Mouse (Mus musculus) limb, embryonic 11.5 days (tissue): ENCODE results near the gene Mtif3. TPM values are rescaled to one million over a fixed set of nuclear protein-coding genes. Genes with fewer than 3 reads are reported as not detected.
A peak's percentile ranks its signal among the peaks of the same experiment; 100 is the strongest.

Experiments used
- ATAC-seq: fragments of 200-750 bp; cut with Nextera tagmentation; 2 replicates; pipeline ENCODE4 v1.8.0; 2017; ENCODE audit warnings: low read depth; ENCODE audit not compliant: insufficient number of reproducible peaks, low FRiP score, low TSS enrichment
- DNase-seq: peaks from one replicate; pipeline ENCODE4 v3.0.0-alpha.2; 2015; ENCODE audit warnings: low spot score
- H3K27ac ChIP-seq: fragments of 300-500 bp; sonication (generic); replicated peaks from 2 replicates; pipeline ENCODE4 v1.5.1; 2014; ENCODE audit warnings: low read depth, mild to moderate bottlenecking, low read length
- H3K27me3 ChIP-seq: fragments of 300-500 bp; sonication (generic); 2 replicates; pipeline ENCODE4 v1.6.1; 2014; ENCODE audit warnings: mild to moderate bottlenecking, low read length, mixed read lengths; ENCODE audit not compliant: control insufficient read depth, insufficient read depth
- H3K36me3 ChIP-seq: fragments of 300-500 bp; sonication (generic); 2 replicates; pipeline ENCODE4 v1.6.1; 2014; ENCODE audit warnings: mild to moderate bottlenecking, low read length, moderate library complexity, mixed read lengths; ENCODE audit not compliant: control insufficient read depth, insufficient read depth
- H3K4me1 ChIP-seq: fragments of 300-500 bp; sonication (generic); 2 replicates; pipeline ENCODE4 v1.6.1; 2014; ENCODE audit warnings: low read length, mixed read lengths; ENCODE audit not compliant: control insufficient read depth, insufficient read depth
- H3K4me2 ChIP-seq: fragments of 300-500 bp; sonication (generic); 2 replicates; pipeline ENCODE4 v1.6.1; 2014; ENCODE audit warnings: low read depth, mild to moderate bottlenecking, moderate library complexity; ENCODE audit not compliant: severe bottlenecking
- H3K4me3 ChIP-seq: fragments of 300-500 bp; sonication (generic); 2 replicates; pipeline ENCODE4 v1.5.1; 2014; ENCODE audit warnings: low read depth, low read length
- H3K9ac ChIP-seq: fragments of 300-500 bp; sonication (generic); 2 replicates; pipeline ENCODE4 v1.6.1; 2014; ENCODE audit warnings: mild to moderate bottlenecking, low read length
- H3K9me3 ChIP-seq: fragments of 300-500 bp; sonication (generic); 2 replicates; pipeline ENCODE4 v1.6.1; 2016; ENCODE audit warnings: low read length; ENCODE audit not compliant: control insufficient read depth
- WGBS: fragments of 180-500 bp; shearing (Covaris S2); extraction: QIAGEN DNeasy Blood & Tissue Kit; methylation state at CpG from one replicate; pipeline ENCODE4 v1.1.7; 2014; 5-methylcytosine and 5-hydroxymethylcytosine counted together
- polyA plus RNA-seq: library from polyadenylated mRNA; unstranded; fragments of >200 nt; fragmentation: Nextera tagmentation; extraction: Ambion mirVana; gene quantifications from 2 replicates; pipeline ENCODE4 v1.2.1, GENCODE M21; 2014

Mtif3 gene
- 23.4 and 25.8 TPM in 2 replicates for polyA plus RNA-seq

GRCm38 (mm10) chr5:146963118-146963936 lies at the start of gene Mtif3:
Gene Mtif3 (minus strand): TSS chr5:146963800.
- WGBS = 1% methylated on average over 46 of the region's 46 CpGs
- H3K9ac ChIP-seq = peak within 1 kb of the TSS; percentile 84
- H3K4me3 ChIP-seq = peak within 1 kb of the TSS; percentile 91
- no peaks in the 10 kb centered on the region for H3K9me3 ChIP-seq
- no peaks in the 10 kb centered on the region for H3K27me3 ChIP-seq
- H3K4me2 ChIP-seq = peak within 1 kb of the TSS; percentile 62
- H3K27ac ChIP-seq = no peak within 1 kb of the TSS
- DNase-seq (peak; percentile 88), ATAC-seq (peak; percentile 86; the same call in 1 of the 2 replicates)
- H3K4me1 ChIP-seq = no peaks in the 10 kb centered on the region
- 0 out of 2 replicates have a peak, but pooled peaks cover 4% of the 10 kb centered on the region for H3K36me3 ChIP-seq

- no peaks in the 10 kb centered on the region for H3K4me1 ChIP-seq
- H3K27ac ChIP-seq = no peak overlapping the region
- WGBS = 90% methylated on average over 10 of the region's 10 CpGs
- H3K9me3 ChIP-seq = no peaks in the 10 kb centered on the region
- ATAC-seq (no peak), DNase-seq (no peak)
- no peak overlapping the region for H3K4me3 ChIP-seq
- no peak overlapping the region for H3K9ac ChIP-seq
- no peaks in the 10 kb centered on the region for H3K27me3 ChIP-seq
- H3K4me2 ChIP-seq = no peak overlapping the region
- H3K36me3 ChIP-seq = no peaks in the 10 kb centered on the region
These were observed 47.7 kb upstream of the Mtif3 start for GRCm38 (mm10) chr5:147011333-147011732.

- ATAC-seq (no peak), DNase-seq (no peak)
- WGBS = 48% methylated on average over 1 of the region's 1 CpGs
- Histone ChIP-seq H3K9ac (no peak overlapping the region), H3K9me3 (no peaks in the 10 kb centered on the region), H3K4me2 (no peak overlapping the region), H3K27me3 (no peaks in the 10 kb centered on the region), H3K4me1 (no peaks in the 10 kb centered on the region; the same call in 1 of the 2 replicates), H3K4me3 (no peak overlapping the region), H3K36me3 (no peaks in the 10 kb centered on the region), H3K27ac (no peak overlapping the region)
These were observed 39.7 kb upstream of the Mtif3 start for GRCm38 (mm10) chr5:147003303-147003702.

- Histone ChIP-seq H3K9me3 (no peaks in the 10 kb centered on the region), H3K9ac (no peak overlapping the region), H3K4me1 (no peaks in the 10 kb centered on the region; the same call in 1 of the 2 replicates), H3K27me3 (no peaks in the 10 kb centered on the region), H3K4me2 (no peak overlapping the region), H3K4me3 (no peak overlapping the region), H3K36me3 (no peaks in the 10 kb centered on the region), H3K27ac (no peak overlapping the region)
- 81% methylated on average over 4 of the region's 4 CpGs for WGBS
- ATAC-seq (no peak), DNase-seq (no peak)
These were observed 37.7 kb upstream of the Mtif3 start for GRCm38 (mm10) chr5:147001312-147001711.

- no peaks in the 10 kb centered on the region for H3K9me3 ChIP-seq
- no peaks in the 10 kb centered on the region for H3K36me3 ChIP-seq
- ATAC-seq (no peak), DNase-seq (no peak)
- no peak overlapping the region for H3K4me3 ChIP-seq
- no peaks in the 10 kb centered on the region; the same call in 1 of the 2 replicates for H3K4me1 ChIP-seq
- H3K27ac ChIP-seq = no peak overlapping the region
- H3K4me2 ChIP-seq = no peak overlapping the region
- WGBS = 90% methylated on average over 12 of the region's 12 CpGs
- no peak overlapping the region for H3K9ac ChIP-seq
- H3K27me3 ChIP-seq = no peaks in the 10 kb centered on the region
These were observed 35.2 kb upstream of the Mtif3 start for GRCm38 (mm10) chr5:146998802-146999201.

GRCm38 (mm10) chr5:146996812-146997211 lies 33.2 kb upstream of the Mtif3 start:
- H3K27me3 ChIP-seq = no peaks in the 10 kb centered on the region
- H3K9me3 ChIP-seq = no peaks in the 10 kb centered on the region
- no peak for DNase-seq
- no peaks in the 10 kb centered on the region for H3K4me1 ChIP-seq
- 80% methylated on average over 7 of the region's 7 CpGs for WGBS
- H3K9ac ChIP-seq = no peak overlapping the region
- no peak overlapping the region for H3K27ac ChIP-seq
- ATAC-seq = no peak
- no peak overlapping the region for H3K4me2 ChIP-seq
- H3K36me3 ChIP-seq = no peaks in the 10 kb centered on the region
- H3K4me3 ChIP-seq = no peak overlapping the region

GRCm38 (mm10) chr5:146994973-146995372 lies 31.4 kb upstream of the Mtif3 start:
- DNase-seq = no peak
- Histone ChIP-seq H3K27ac (no peak overlapping the region), H3K9me3 (no peaks in the 10 kb centered on the region), H3K4me3 (no peak overlapping the region), H3K4me2 (no peak overlapping the region), H3K27me3 (no peaks in the 10 kb centered on the region), H3K4me1 (no peaks in the 10 kb centered on the region), H3K9ac (no peak overlapping the region), H3K36me3 (no peaks in the 10 kb centered on the region)
- no peak for ATAC-seq
- WGBS = 75% methylated on average over 6 of the region's 6 CpGs

- ATAC-seq = no peak
- Histone ChIP-seq H3K4me3 (no peak overlapping the region), H3K36me3 (no peaks in the 10 kb centered on the region), H3K4me2 (no peak overlapping the region), H3K4me1 (no peaks in the 10 kb centered on the region), H3K9ac (no peak overlapping the region), H3K27me3 (no peaks in the 10 kb centered on the region), H3K27ac (no peak overlapping the region), H3K9me3 (no peaks in the 10 kb centered on the region)
- no peak for DNase-seq
- WGBS = 63% methylated on average over 8 of the region's 8 CpGs
These were observed 29.9 kb upstream of the Mtif3 start for GRCm38 (mm10) chr5:146993509-146993908.
